Mouse (Mus musculus) large intestine, adult 2 months (tissue): ENCODE data around the gene Hhex. TPM values are rescaled to one million over a fixed set of nuclear protein-coding genes. Genes with fewer than 3 reads are reported as not detected.

Source experiments
- DNase-seq: peaks from one replicate; pipeline ENCODE4 v3.0.0-alpha.2; 2012; ENCODE audit warnings: low read depth, low spot score
- WGBS: fragments of 180-500 bp; shearing (Covaris S2); methylation state at CpG from one replicate; pipeline ENCODE4 v1.1.7; 2018; 5-methylcytosine and 5-hydroxymethylcytosine counted together
- polyA plus RNA-seq: library from polyadenylated mRNA; depleted of rRNA; stranded (reverse); fragments of >200 nt; gene quantifications from 2 replicates; pipeline ENCODE4 v1.2.3, GENCODE M21; 2012; rRNA removed

Hhex gene
- 2.0 and 2.5 TPM in 2 replicates for polyA plus RNA-seq

GRCm38 (mm10) chr19:37434263-37434951 lies at the start of gene Hhex:
Hhex (plus strand) TSS chr19:37434810.
- no peak for DNase-seq
- 2% methylated on average over 79 of the region's 79 CpGs for WGBS

- DNase-seq: no peak
- WGBS: 27% methylated on average over 3 of the region's 3 CpGs
These were observed 48.5 kb upstream of the Hhex start for GRCm38 (mm10) chr19:37386126-37386525.

GRCm38 (mm10) chr19:37391869-37392268 lies 42.7 kb upstream of the Hhex start:
- DNase-seq: no peak
- WGBS: 72% methylated on average over 3 of the region's 3 CpGs

- no peak for DNase-seq
- 96% methylated on average over 3 of the region's 3 CpGs for WGBS
These were observed 38.3 kb upstream of the Hhex start for GRCm38 (mm10) chr19:37396279-37396678.

- DNase-seq: no peak
- WGBS: 86% methylated on average over 6 of the region's 6 CpGs
These were observed 33.7 kb upstream of the Hhex start for GRCm38 (mm10) chr19:37400936-37401335.

GRCm38 (mm10) chr19:37418294-37418693 lies 16.3 kb upstream of the Hhex start:
- DNase-seq: no peak
- 70% methylated on average over 4 of the region's 4 CpGs for WGBS

- peak; percentile 50 for DNase-seq
- 22% methylated on average over 3 of the region's 3 CpGs for WGBS
These were observed 15.0 kb upstream of the Hhex start for GRCm38 (mm10) chr19:37419613-37420012.

- WGBS: 29% methylated on average over 5 of the region's 5 CpGs
- no peak for DNase-seq
These were observed 6.0 kb upstream of the Hhex start for GRCm38 (mm10) chr19:37428589-37428988.

GRCm38 (mm10) chr19:37431139-37431756 lies 3.4 kb upstream of the Hhex start:
- DNase-seq: no peak
- WGBS: 88% methylated on average over 11 of the region's 11 CpGs

- 27% methylated on average over 16 of the region's 16 CpGs for WGBS
- no peak for DNase-seq
These were observed 1.6 kb upstream of the Hhex start for GRCm38 (mm10) chr19:37432868-37433570.

GRCm38 (mm10) chr19:37433895-37434262 lies 731 bp upstream of the Hhex start:
- no peak for DNase-seq

GRCm38 (mm10) chr19:37435041-37435852 lies 637 bp downstream of the Hhex start:
- 1% methylated on average over 77 of the region's 77 CpGs for WGBS
- no peak for DNase-seq

More at GRCm38 (mm10) chr19:37433895-37434262, 731 bp upstream of the Hhex start:
- 2% methylated on average over 14 of the region's 14 CpGs for WGBS

GRCm38 (mm10) chr19:37435853-37436174 lies 1.2 kb downstream of the Hhex start:
- 45% methylated on average over 10 of the region's 10 CpGs for WGBS
- no peak for DNase-seq

GRCm38 (mm10) chr19:37436514-37437288 lies 2.1 kb downstream of the Hhex start:
- 61% methylated on average over 28 of the region's 28 CpGs for whole genome bisulfite sequencing
- DNase-seq: no peak

- WGBS: 54% methylated on average over 14 of the region's 14 CpGs
- no peak for DNase-seq
These were observed 2.6 kb downstream of the Hhex start for GRCm38 (mm10) chr19:37437289-37437606.

GRCm38 (mm10) chr19:37440181-37440580 lies 5.6 kb downstream of the Hhex start:
- WGBS: 80% methylated on average over 4 of the region's 4 CpGs
- no peak for DNase-seq

GRCm38 (mm10) chr19:37440708-37441475 lies 6.3 kb downstream of the Hhex start:
- WGBS: 79% methylated on average over 16 of the region's 16 CpGs

GRCm38 (mm10) chr19:37442524-37443286 lies 8.1 kb downstream of the Hhex start:
- 30% methylated on average over 10 of the region's 10 CpGs for WGBS
- DNase-seq: no peak

More at GRCm38 (mm10) chr19:37440708-37441475, 6.3 kb downstream of the Hhex start:
- no peak for DNase-seq
